ENCODE assay signal across 8 mouse cellular contexts in the genomic region with DNA sequence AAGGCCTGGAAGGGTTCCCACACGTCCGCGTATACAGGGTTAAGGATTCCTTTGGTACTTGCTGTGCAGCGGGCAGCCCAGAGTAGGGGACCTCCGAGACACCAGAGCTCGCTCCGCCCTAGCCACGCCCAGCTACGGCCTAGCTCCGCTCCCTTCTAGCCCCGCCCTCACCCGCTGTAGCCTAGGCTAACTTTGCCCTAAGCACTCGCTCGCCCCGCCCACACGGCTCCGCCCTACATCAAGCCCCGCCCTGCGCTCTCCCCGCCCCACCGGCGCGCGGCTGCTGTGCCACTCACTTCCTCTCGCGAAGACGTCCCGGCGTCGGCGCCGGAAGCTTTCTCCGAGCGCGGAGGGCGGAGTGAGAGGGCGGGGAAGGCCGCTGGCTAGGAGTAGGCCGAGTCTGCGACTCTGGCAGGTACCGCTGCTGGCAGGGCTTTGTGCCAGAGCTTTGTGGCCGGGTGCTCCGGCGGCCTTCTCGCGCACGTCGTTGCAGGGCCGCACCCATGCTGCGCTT. TPM values are rescaled to one million over a fixed set of nuclear protein-coding genes. Genes with fewer than 3 reads are reported as not detected.
A peak's percentile ranks its signal among the peaks of the same experiment; 100 is the strongest.
DNase-seq lines count a peak whose midpoint lies in the region; ATAC-seq and TF ChIP-seq lines count a peak whose summit lies in the region.

A gene (plus strand): TSS at position 252 of the 514 bp plus-strand sequence.

- peak within 1 kb of the TSS; percentile 85 for H3K4me2 ChIP-seq in embryonic facial prominence, embryonic 14.5 days (ENCODE audit: low read depth, low read length)
- H3K4me2 ChIP-seq in limb, embryonic 13.5 days (replicated peaks): peak within 1 kb of the TSS; percentile 81
- H3K4me2 ChIP-seq in midbrain, embryonic 16.5 days (ENCODE audit: low read length): peak within 1 kb of the TSS; percentile 81

- peak; percentile 99 for DNase-seq in 3T3-L1 (ENCODE audit: low read depth, low spot score)
- DNase-seq in adrenal gland, postnatal 4 days (ENCODE audit: low spot score in 2 of 2): peak; percentile 98 to 99
- peak; percentile 99 for DNase-seq in embryonic facial prominence, embryonic 14.5 days (ENCODE audit: low spot score)
- peak; percentile 100 for DNase-seq in heart, adult 2 months
- DNase-seq in kidney, adult 8-10 months: peak; percentile 100
- DNase-seq in spleen, postnatal 10 days (ENCODE audit: low spot score in 2 of 2): peak; percentile 99 to 100

- TF ChIP-seq POLR2A in heart, adult 2 months (IDR thresholded peaks at IDR 0.05; ENCODE audit: insufficient read depth, low read depth, low read length): peak; percentile 76

- peak within 1 kb of the TSS; percentile 91 for H3K9ac ChIP-seq in embryonic facial prominence, embryonic 14.5 days (ENCODE audit: low read depth, low read length)
- H3K9ac ChIP-seq in heart, adult 2 months (ENCODE audit: low read depth, low read length): peak within 1 kb of the TSS; percentile 84
- H3K9ac ChIP-seq in limb, embryonic 13.5 days: peak within 1 kb of the TSS; percentile 89
- H3K9ac ChIP-seq in midbrain, embryonic 16.5 days (ENCODE audit: low read depth, low read length): peak within 1 kb of the TSS; percentile 75

- peaks cover 1% of the 10 kb centered on the region; the same call in 1 of the 2 replicates for H3K79me2 ChIP-seq in heart, adult 2 months (replicated peaks; ENCODE audit: control insufficient read depth, insufficient read depth, low read length)

- peaks cover 9% of the 10 kb centered on the region for H3K4me1 ChIP-seq in embryonic facial prominence, embryonic 14.5 days (ENCODE audit: control insufficient read depth, insufficient read depth, low read length)
- peaks cover 9% of the 10 kb centered on the region for H3K4me1 ChIP-seq in heart, adult 2 months (ENCODE audit: control insufficient read depth, insufficient read depth, low read length)
- H3K4me1 ChIP-seq in limb, embryonic 13.5 days: peaks cover 19% of the 10 kb centered on the region
- H3K4me1 ChIP-seq in midbrain, embryonic 16.5 days (ENCODE audit: control insufficient read depth, insufficient read depth, low read length): peaks cover 20% of the 10 kb centered on the region

- intact Hi-C loops in heart, adult 2 months (cut with DNase I): loop anchor here (5.0 kb wide), 1 partner anchor 52 kb away; no protein-coding TSS in a partner anchor

- H3K36me3 ChIP-seq in embryonic facial prominence, embryonic 14.5 days (ENCODE audit: control insufficient read depth, insufficient read depth, low read length): peaks cover 30% of the 10 kb centered on the region
- H3K36me3 ChIP-seq in heart, adult 2 months (ENCODE audit: control insufficient read depth, insufficient read depth, low read length): no peaks in the 10 kb centered on the region
- peaks cover 25% of the 10 kb centered on the region for H3K36me3 ChIP-seq in limb, embryonic 13.5 days
- no peaks in the 10 kb centered on the region; the same call in 1 of the 2 replicates for H3K36me3 ChIP-seq in midbrain, embryonic 16.5 days (ENCODE audit: control insufficient read depth, insufficient read depth, low read length)

- WGBS in embryonic facial prominence, embryonic 14.5 days: under 1% methylated on average over 34 of the region's 50 CpGs
- WGBS in heart, adult 2 months: under 1% methylated on average over 50 of the region's 50 CpGs
- WGBS in limb, embryonic 13.5 days: under 1% methylated on average over 49 of the region's 50 CpGs
- under 1% methylated on average over 50 of the region's 50 CpGs for WGBS in midbrain, embryonic 16.5 days

- peak; percentile 98 for ATAC-seq in embryonic facial prominence, embryonic 14.5 days (ENCODE audit: low read depth)
- peak; percentile 99 for ATAC-seq in limb, embryonic 13.5 days (ENCODE audit: low FRiP score, low read depth)
- ATAC-seq in midbrain, embryonic 16.5 days: peak; percentile 98

- H3K9me3 ChIP-seq in embryonic facial prominence, embryonic 14.5 days (ENCODE audit: control insufficient read depth, low read length): 0 out of 2 replicates have a peak, but pooled peaks cover 4% of the 10 kb centered on the region
- peaks cover 6% of the 10 kb centered on the region; the same call in 1 of the 2 replicates for H3K9me3 ChIP-seq in limb, embryonic 13.5 days
- H3K9me3 ChIP-seq in midbrain, embryonic 16.5 days (replicated peaks; ENCODE audit: control insufficient read depth, low read length, poor library complexity, severe bottlenecking): no peaks in the 10 kb centered on the region

- H3K27ac ChIP-seq in embryonic facial prominence, embryonic 14.5 days (replicated peaks; ENCODE audit: low read depth, low read length): peak within 1 kb of the TSS; percentile 94
- peak within 1 kb of the TSS; percentile 92 for H3K27ac ChIP-seq in heart, adult 2 months
- peak within 1 kb of the TSS; percentile 90 for H3K27ac ChIP-seq in limb, embryonic 13.5 days
- peak within 1 kb of the TSS; percentile 84 for H3K27ac ChIP-seq in midbrain, embryonic 16.5 days (ENCODE audit: low read length)

- 0 out of 2 replicates have a peak, but pooled peaks have one; percentile 15 for TF ChIP-seq EP300 in heart, adult 2 months (IDR thresholded peaks at IDR 0.05; ENCODE audit: insufficient read depth, low read depth, low read length)

- no peak for TF ChIP-seq CTCF in heart, adult 2 months (IDR thresholded peaks at IDR 0.05)

- H3K4me3 ChIP-seq in embryonic facial prominence, embryonic 14.5 days (ENCODE audit: low read depth, low read length): peak within 1 kb of the TSS; percentile 87
- peak within 1 kb of the TSS; percentile 87 for H3K4me3 ChIP-seq in heart, adult 2 months
- peak within 1 kb of the TSS; percentile 79 for H3K4me3 ChIP-seq in limb, embryonic 13.5 days
- peak within 1 kb of the TSS; percentile 66 for H3K4me3 ChIP-seq in midbrain, embryonic 16.5 days (ENCODE audit: low read depth, low read length)

- no peaks in the 10 kb centered on the region for H3K27me3 ChIP-seq in embryonic facial prominence, embryonic 14.5 days (replicated peaks; ENCODE audit: control insufficient read depth, insufficient read depth, low read length)
- H3K27me3 ChIP-seq in heart, adult 2 months (ENCODE audit: control insufficient read depth, insufficient read depth, low read length): no peaks in the 10 kb centered on the region
- H3K27me3 ChIP-seq in limb, embryonic 13.5 days: no peaks in the 10 kb centered on the region
- no peaks in the 10 kb centered on the region for H3K27me3 ChIP-seq in midbrain, embryonic 16.5 days (ENCODE audit: control insufficient read depth, insufficient read depth, low read depth, low read length)

RNA-seq across cellular contexts. Expression of the gene that starts here (rescaled TPM):
- total RNA-seq in adrenal gland, postnatal 4 days (2021): 10 to 100 TPM; 92.2 to 97.5 TPM
- 103 and 118 TPM in 2 replicates for polyA plus RNA-seq in embryonic facial prominence, embryonic 14.5 days (2014; fragmentation: Nextera tagmentation; extraction: Ambion mirVana)
- total RNA-seq in heart, adult 2 months (2021): 10 to 100 TPM; 37.4 to 38.8 TPM
- 17.3 and 50.3 TPM in 2 replicates for polyA plus RNA-seq in heart, adult 2 months (2012; rRNA removed)
- polyA plus RNA-seq in limb, embryonic 13.5 days (2015; fragmentation: Nextera tagmentation; extraction: Ambion mirVana): 128 TPM in 2 replicates
- polyA plus RNA-seq in midbrain, embryonic 16.5 days (2015; fragmentation: Nextera tagmentation; extraction: Ambion mirVana): 115 and 117 TPM in 2 replicates

Comparison
In these comparisons a context has a peak if more than half of its experiments do, and no peak if none do; other contexts are left out.
1. Peak in every context shown above with its lines: DNase-seq, ATAC-seq, H3K4me3 ChIP-seq and H3K27ac ChIP-seq.